Mouse (Mus musculus) ovary, adult 2 months (tissue): ENCODE results near the gene Ankrd42. TPM values are rescaled to one million over a fixed set of nuclear protein-coding genes. Genes with fewer than 3 reads are reported as not detected.

ENCODE experiments used
- polyA plus RNA-seq: library from polyadenylated mRNA; depleted of rRNA; stranded (reverse); fragments of >200 nt; gene quantifications from 2 replicates; pipeline ENCODE4 v1.2.3, GENCODE M21; 2012; rRNA removed

Ankrd42 gene
- polyA plus RNA-seq: 2.8 and 3.3 TPM in 2 replicates

DNA sequence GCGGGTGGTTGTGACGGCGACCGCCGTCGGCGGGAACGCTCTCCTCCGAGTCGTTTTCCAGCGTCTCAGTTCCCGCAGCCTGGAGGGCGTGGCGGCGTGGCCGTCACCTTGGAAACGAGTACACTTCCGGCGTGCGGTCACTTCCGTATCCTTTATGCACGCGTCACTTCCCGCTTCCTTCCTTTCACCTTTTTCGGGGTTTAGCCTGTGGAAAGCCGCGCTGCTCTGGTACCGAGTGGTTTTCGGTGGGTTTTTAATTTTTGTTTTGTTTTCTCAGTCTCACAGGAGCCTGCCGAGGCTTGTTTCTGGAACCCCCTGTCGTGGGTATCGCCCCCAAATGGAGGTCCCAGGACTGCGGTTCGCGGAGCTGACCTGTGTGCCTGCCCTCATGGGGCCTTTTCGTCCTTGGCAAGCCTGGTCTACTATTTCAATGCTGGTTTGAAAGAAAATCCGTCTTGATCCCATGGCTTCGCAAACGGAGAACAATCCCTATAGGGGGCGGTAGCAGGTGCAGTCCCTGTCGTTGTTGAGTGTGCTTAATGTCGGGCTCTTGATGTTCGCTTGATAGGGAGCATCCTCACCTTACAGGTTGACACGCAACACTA lies at the start of gene Ankrd42:
Gene Ankrd42 (minus strand): TSS at position 122 of the 605 bp plus-strand sequence.

DNA sequence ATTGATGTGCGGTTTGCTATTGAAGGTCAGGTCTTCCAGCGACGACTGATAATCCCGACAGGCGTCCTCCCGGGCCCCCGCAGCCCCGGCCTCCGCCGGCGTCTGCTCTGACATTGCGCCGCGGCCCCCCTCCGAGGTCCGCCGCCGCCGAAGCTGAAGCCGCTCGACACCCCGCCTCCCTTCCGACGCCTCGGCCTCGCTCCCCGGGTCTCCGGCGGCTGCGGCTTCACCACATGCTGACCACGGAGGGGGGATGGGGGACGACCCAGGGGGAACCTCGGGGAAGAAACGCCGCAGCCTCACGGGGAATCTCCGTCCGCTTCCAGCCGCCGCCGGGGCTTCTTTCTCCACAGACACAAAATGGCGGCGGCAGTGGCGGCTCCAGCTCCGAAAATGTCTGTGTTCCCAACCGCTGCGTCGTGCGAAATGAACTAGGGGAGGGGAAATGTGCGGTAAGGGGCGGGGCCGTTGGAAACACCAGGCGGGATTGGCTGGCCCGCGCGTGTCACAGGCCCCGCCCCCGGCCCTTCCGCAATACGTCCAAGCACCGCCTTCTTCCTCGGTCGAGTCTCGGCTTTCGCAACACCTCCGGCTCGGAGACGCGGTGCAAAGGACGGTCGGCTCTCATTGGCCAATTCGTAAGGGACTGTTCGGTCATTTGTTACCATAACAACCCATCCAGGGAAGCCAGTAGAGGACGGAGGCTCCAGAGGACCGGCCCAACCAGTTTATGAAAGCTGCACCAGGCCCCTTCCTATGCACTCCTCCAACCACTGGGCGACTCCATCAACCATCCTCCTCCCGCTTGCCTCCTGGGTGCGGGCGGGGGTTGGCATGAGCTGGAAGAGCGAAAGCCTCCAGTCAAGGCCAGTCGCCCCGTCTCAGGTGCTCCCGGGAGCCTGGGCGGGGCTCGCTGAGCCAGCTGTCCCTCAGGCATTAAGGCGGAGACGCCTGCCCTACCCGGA lies 32.8 kb upstream of the Ankrd42 start, which contains the start of gene Pcf11:
Gene Pcf11 (minus strand): TSS at position 428 of the 965 bp plus-strand sequence.

DNA sequence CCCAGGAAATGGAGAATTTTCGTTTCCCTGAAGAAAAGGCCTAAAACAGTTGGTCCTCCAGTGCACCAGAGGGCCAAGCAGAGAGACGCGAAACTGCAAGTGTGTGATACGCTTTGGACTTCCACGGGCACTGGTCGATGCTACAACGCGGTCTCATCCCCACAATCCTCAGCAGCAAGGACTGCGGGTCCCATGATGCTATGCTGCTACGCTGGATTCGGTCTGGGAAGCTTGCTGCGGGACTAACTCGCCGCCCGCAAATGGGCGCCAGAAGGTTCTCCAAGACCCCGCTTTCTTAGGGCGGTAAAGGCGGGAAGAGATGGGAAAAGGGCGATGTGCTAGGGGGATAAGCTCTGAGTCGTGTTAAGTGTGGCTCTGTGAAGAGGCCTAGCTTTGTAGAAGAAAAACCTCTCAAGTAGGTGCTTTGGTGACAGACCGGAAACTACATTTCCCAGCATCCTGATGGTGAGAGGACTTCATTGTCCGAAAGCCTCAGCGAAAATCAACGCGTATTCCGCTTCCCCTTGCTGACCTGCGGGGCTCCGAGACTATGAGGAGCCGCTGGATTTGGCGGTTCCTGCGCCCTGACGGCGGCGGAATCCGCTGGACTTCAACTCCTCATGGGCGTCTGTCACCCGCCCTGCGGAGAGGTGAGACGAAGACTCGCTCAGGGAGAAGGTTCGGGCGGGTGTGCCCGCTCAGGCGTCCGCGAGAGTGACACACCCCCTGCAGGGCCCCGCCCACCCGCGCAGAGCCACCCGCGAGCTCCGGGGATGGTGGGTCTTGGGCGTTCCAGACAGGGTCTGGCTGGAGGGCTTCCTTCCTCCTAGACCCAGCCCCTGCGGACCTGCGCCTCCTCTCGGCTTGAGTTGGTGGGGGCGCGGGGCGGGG lies 75.7 kb downstream of the Ankrd42 start, which contains the start of gene Ccdc90b:
Gene Ccdc90b (plus strand): TSS at position 164 of the 891 bp plus-strand sequence.

Other genes starting within 250 kb of the Ankrd42 start
- 2.7 and 4.1 TPM in 2 replicates for gene Ccdc90b, start 76.0 kb downstream of the Ankrd42 start, polyA plus RNA-seq
- gene Pcf11, start 32.8 kb upstream of the Ankrd42 start, polyA plus RNA-seq: 9.2 and 12.1 TPM in 2 replicates
- gene Rab30, start 104.5 kb upstream of the Ankrd42 start, polyA plus RNA-seq: 1.9 and 2.1 TPM in 2 replicates
- 0.09 and 0.17 TPM in 2 replicates for gene Ddias, start 237.1 kb upstream of the Ankrd42 start, polyA plus RNA-seq
- 18.3 and 20.6 TPM in 2 replicates for gene Prcp, start 237.3 kb upstream of the Ankrd42 start, polyA plus RNA-seq